Mouse (Mus musculus) C2C12 (cell line): ENCODE results near the gene Pdxk. TPM values are rescaled to one million over a fixed set of nuclear protein-coding genes. Genes with fewer than 3 reads are reported as not detected.
"Not testable (repeated sequence)": the region's sequence is repeated elsewhere in the genome, so short reads cannot be mapped to it uniquely, and the experiment has no call there.

ENCODE experiments used
- H3K27me3 ChIP-seq: one replicate; pipeline ENCODE4 v1.6.1; 2011; ENCODE audit not compliant: control insufficient read depth, insufficient read depth, insufficient read length
- H3K36me3 ChIP-seq: one replicate; pipeline ENCODE4 v1.6.1; 2011; ENCODE audit not compliant: control insufficient read depth, insufficient read depth
- H3K4me3 ChIP-seq: one replicate; pipeline ENCODE4 v1.5.1; 2011; ENCODE audit warnings: mild to moderate bottlenecking, control low read depth; ENCODE audit not compliant: poor library complexity, insufficient read depth, severe bottlenecking
- H3K79me2 ChIP-seq: one replicate; pipeline ENCODE4 v1.6.1; 2011; ENCODE audit not compliant: control insufficient read depth, insufficient read depth
- H3K79me3 ChIP-seq: one replicate; pipeline ENCODE4 v1.6.1; 2011; ENCODE audit warnings: low read depth, control low read depth
- H3ac ChIP-seq: one replicate; pipeline ENCODE3; 2011; ENCODE audit warnings: low read depth; ENCODE audit not compliant: control insufficient read depth, insufficient read length
- CEBPB ChIP-seq: IDR thresholded peaks from one replicate; pipeline ENCODE4 v1.6.1; 2011; ENCODE audit warnings: low read depth, mild to moderate bottlenecking, control low read depth, moderate library complexity
- CTCF ChIP-seq: IDR thresholded peaks from one replicate; pipeline ENCODE4 v1.5.1; 2011; ENCODE audit not compliant: control insufficient read depth, insufficient read depth, insufficient read length
- FOSL1 ChIP-seq: IDR thresholded peaks from one replicate; pipeline ENCODE4 v1.8.0; 2011; ENCODE audit warnings: mild to moderate bottlenecking, low read length; ENCODE audit not compliant: poor library complexity, insufficient read depth, severe bottlenecking
- MAX ChIP-seq: IDR thresholded peaks from one replicate; pipeline ENCODE4 v1.6.1; 2011; ENCODE audit warnings: mild to moderate bottlenecking, control low read depth
- MYOD1 ChIP-seq: IDR thresholded peaks from one replicate; pipeline ENCODE4 v1.6.1; 2011; ENCODE audit warnings: low read depth; ENCODE audit not compliant: control insufficient read depth, insufficient read length
- MYOG ChIP-seq: IDR thresholded peaks from one replicate; pipeline ENCODE4 v1.6.1; 2011; ENCODE audit not compliant: control insufficient read depth, insufficient read length; ENCODE audit errors: extremely low read depth
- USF1 ChIP-seq: IDR thresholded peaks from one replicate; pipeline ENCODE4 v1.6.1; 2011; ENCODE audit warnings: low read depth, mild to moderate bottlenecking, control low read depth, moderate library complexity
- polyA plus RNA-seq: library from polyadenylated mRNA; unstranded; fragments of >200 nt; fragmentation: generic; extraction: Trizol; gene quantifications from one replicate; pipeline ENCODE4 v1.2.1, GENCODE M21; 2012; ENCODE audit warnings: missing spikeins

The Pdxk gene
- polyA plus RNA-seq, 1 experiment: 10.6 TPM

GRCm38 (mm10) chr10:78418791-78419190 is 46.0 kb downstream of the Pdxk start:
- Histone ChIP-seq H3K79me2 (no peaks in the 10 kb centered on the region), H3K4me3 (no peak overlapping the region), H3K36me3 (no peaks in the 10 kb centered on the region), H3K79me3 (no peaks in the 10 kb centered on the region), H3K27me3 (no peaks in the 10 kb centered on the region), H3ac (no peak overlapping the region)
- TF ChIP-seq CTCF (no peak), USF1 (no peak), MAX (no peak), CEBPB (no peak), MYOD1 (no peak), FOSL1 (no peak), MYOG (no peak)

- H3K36me3 ChIP-seq: no peaks in the 10 kb centered on the region
- H3K27me3 ChIP-seq: no peaks in the 10 kb centered on the region
- H3K4me3 ChIP-seq: no peak overlapping the region
- no peak overlapping the region for H3ac ChIP-seq
- no peaks in the 10 kb centered on the region for H3K79me3 ChIP-seq
- TF ChIP-seq MYOD1 (no peak), CEBPB (no peak), FOSL1 (no peak), MAX (peak; percentile 18), CTCF (no peak), MYOG (no peak)
- peaks cover 3% of the 10 kb centered on the region for H3K79me2 ChIP-seq
Observed at GRCm38 (mm10) chr10:78417888-78418287, 46.9 kb downstream of the Pdxk start.

GRCm38 (mm10) chr10:78414936-78415335 is 49.8 kb downstream of the Pdxk start:
- H3K79me3 ChIP-seq: peaks cover 27% of the 10 kb centered on the region

GRCm38 (mm10) chr10:78413152-78413520 is 51.6 kb downstream of the Pdxk start:
- TF ChIP-seq MAX (no peak), CTCF (no peak), MYOG (no peak), USF1 (no peak), MYOD1 (no peak), CEBPB (no peak), FOSL1 (no peak)
- no peaks in the 10 kb centered on the region for H3K27me3 ChIP-seq
- H3K36me3 ChIP-seq: peaks cover 24% of the 10 kb centered on the region

More at GRCm38 (mm10) chr10:78414936-78415335, 49.8 kb downstream of the Pdxk start:
- H3K36me3 ChIP-seq: peaks cover 11% of the 10 kb centered on the region
- H3ac ChIP-seq, H3K4me3 ChIP-seq, H3K27me3 ChIP-seq: not testable (repeated sequence)
- H3K79me2 ChIP-seq: peaks cover 32% of the 10 kb centered on the region

GRCm38 (mm10) chr10:78412319-78413151 is 52.2 kb downstream of the Pdxk start, which contains the start of gene Rrp1:
TSS of gene Rrp1 (minus strand) at chr10:78413043.
- H3K79me2 ChIP-seq: peaks cover 40% of the 10 kb centered on the region
- peaks cover 27% of the 10 kb centered on the region for H3K79me3 ChIP-seq
- TF ChIP-seq MAX (peak; percentile 51), CEBPB (no peak), CTCF (peak; percentile 97), FOSL1 (no peak), USF1 (no peak), MYOG (no peak), MYOD1 (no peak)
- H3K36me3 ChIP-seq: peaks cover 29% of the 10 kb centered on the region
- peak within 1 kb of the TSS; percentile 64 for H3ac ChIP-seq
- peak within 1 kb of the TSS; percentile 77 for H3K4me3 ChIP-seq
- H3K27me3 ChIP-seq: no peaks in the 10 kb centered on the region

More at GRCm38 (mm10) chr10:78413152-78413520, 51.6 kb downstream of the Pdxk start:
- Histone ChIP-seq H3ac (no peak overlapping the region), H3K79me3 (peaks cover 27% of the 10 kb centered on the region), H3K4me3 (peak overlapping the region; percentile 77), H3K79me2 (peaks cover 40% of the 10 kb centered on the region)
